Mouse (Mus musculus) neural tube, embryonic 11.5 days (tissue): Measurements from ENCODE around the gene Cc2d2a. TPM values are rescaled to one million over a fixed set of nuclear protein-coding genes. Genes with fewer than 3 reads are reported as not detected.

Experiments
- ATAC-seq: fragments of 200-750 bp; cut with Nextera tagmentation; 2 replicates; pipeline ENCODE4 v1.8.0; 2017; ENCODE audit warnings: moderate number of reproducible peaks, mild to moderate bottlenecking, moderate TSS enrichment, moderate library complexity; ENCODE audit not compliant: insufficient read depth, low FRiP score, low TSS enrichment
- DNase-seq: peaks from one replicate; pipeline ENCODE4 v3.0.0-alpha.2; 2015; ENCODE audit warnings: low spot score
- H3K27ac ChIP-seq: fragments of 300-500 bp; sonication (generic); 2 replicates; pipeline ENCODE4 v1.5.1; 2014; ENCODE audit warnings: low read depth, mild to moderate bottlenecking, low read length
- H3K27me3 ChIP-seq: fragments of 300-500 bp; sonication (generic); 2 replicates; pipeline ENCODE4 v1.6.1; 2014; ENCODE audit warnings: mild to moderate bottlenecking, low read length, mixed read lengths; ENCODE audit not compliant: control insufficient read depth, insufficient read depth
- H3K36me3 ChIP-seq: fragments of 300-500 bp; sonication (generic); 2 replicates; pipeline ENCODE4 v1.6.1; 2014; ENCODE audit warnings: mild to moderate bottlenecking, low read length, moderate library complexity, mixed read lengths; ENCODE audit not compliant: control insufficient read depth, insufficient read depth
- H3K4me1 ChIP-seq: fragments of 300-500 bp; sonication (generic); 2 replicates; pipeline ENCODE4 v1.6.1; 2014; ENCODE audit warnings: low read length, mixed read lengths; ENCODE audit not compliant: control insufficient read depth, insufficient read depth
- H3K4me2 ChIP-seq: fragments of 300-500 bp; sonication (generic); 2 replicates; pipeline ENCODE4 v1.6.1; 2014; ENCODE audit warnings: low read depth, mild to moderate bottlenecking, moderate library complexity
- H3K4me3 ChIP-seq: fragments of 300-500 bp; sonication (generic); 2 replicates; pipeline ENCODE4 v1.5.1; 2014; ENCODE audit warnings: low read depth, low read length
- H3K9ac ChIP-seq: fragments of 300-500 bp; sonication (generic); 2 replicates; pipeline ENCODE4 v1.6.1; 2014; ENCODE audit warnings: mild to moderate bottlenecking, low read length
- H3K9me3 ChIP-seq: fragments of 300-500 bp; sonication (generic); 2 replicates; pipeline ENCODE4 v1.6.1; 2016; ENCODE audit warnings: low read length; ENCODE audit not compliant: control insufficient read depth
- WGBS: fragments of 180-500 bp; shearing (Covaris S2); extraction: QIAGEN DNeasy Blood & Tissue Kit; methylation state at CpG from one replicate; pipeline ENCODE4 v1.1.7; 2014; 5-methylcytosine and 5-hydroxymethylcytosine counted together
- polyA plus RNA-seq: library from polyadenylated mRNA; unstranded; fragments of >200 nt; fragmentation: Nextera tagmentation; extraction: Ambion mirVana; gene quantifications from 2 replicates; pipeline ENCODE4 v1.2.1, GENCODE M21; 2014

Gene Cc2d2a
- polyA plus RNA-seq, 1 experiment from 2014 or later = 7.3 TPM

DNA sequence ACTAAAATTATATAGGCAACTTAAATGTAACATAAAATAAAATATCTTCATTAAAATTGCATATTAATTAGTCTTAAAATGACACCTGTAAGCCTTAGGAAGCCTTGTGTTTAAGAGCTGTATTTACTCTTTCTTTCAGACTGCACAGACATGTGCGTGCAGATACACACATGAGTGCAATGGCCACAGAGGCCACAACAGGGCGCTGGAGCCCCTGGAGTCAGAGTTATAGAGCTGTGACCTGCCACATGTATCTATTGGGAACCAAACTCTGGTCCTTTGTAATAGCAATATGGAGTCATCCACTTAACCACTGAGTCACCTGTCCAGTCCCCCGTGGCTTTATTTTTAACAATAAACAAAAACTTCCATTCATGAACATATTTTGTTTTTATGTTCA is 86.9 kb downstream of the Cc2d2a start:
- no peak overlapping the region for H3K9ac ChIP-seq
- DNase-seq (no peak), ATAC-seq (no peak)
- H3K27me3 ChIP-seq = no peaks in the 10 kb centered on the region
- no peak overlapping the region for H3K4me2 ChIP-seq
- no peak overlapping the region for H3K4me3 ChIP-seq
- no peaks in the 10 kb centered on the region; the same call in 1 of the 2 replicates for H3K36me3 ChIP-seq
- no peaks in the 10 kb centered on the region for H3K4me1 ChIP-seq
- no peak overlapping the region for H3K27ac ChIP-seq
- 85% methylated on average over 3 of the region's 3 CpGs for WGBS
- H3K9me3 ChIP-seq = no peaks in the 10 kb centered on the region

DNA sequence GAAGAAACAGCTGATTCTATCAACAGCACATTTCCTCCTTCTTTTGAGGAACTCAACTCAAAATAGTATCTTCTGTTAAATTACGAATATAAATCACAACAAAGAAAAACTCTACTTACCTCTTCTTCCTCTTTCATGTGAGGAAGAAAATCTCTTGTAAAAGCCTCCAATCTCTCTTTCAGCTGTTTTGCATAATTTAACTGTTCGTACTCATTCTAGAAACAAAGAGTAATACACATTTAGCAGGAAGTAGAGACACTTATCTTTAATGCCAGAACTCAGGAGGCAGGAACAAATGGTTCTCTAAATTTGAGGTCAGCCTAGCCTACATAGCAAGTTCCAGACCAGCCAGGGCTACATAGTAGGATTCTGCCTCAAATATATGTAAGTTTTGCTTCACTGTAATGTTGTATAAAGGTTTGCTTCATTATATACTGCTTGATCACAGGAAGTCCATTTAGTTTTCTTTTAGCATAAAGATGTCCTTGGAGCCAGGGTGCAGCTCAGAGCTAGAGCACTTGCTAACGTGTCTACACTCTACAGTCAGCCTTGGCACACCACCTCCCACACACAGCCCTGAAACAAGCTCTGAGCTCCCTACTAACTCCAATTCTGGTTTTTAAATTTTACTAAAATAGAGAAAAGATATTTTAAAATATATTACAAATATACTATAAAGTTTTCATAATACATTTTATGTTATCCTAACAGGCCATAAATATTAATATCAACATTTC is 108.6 kb downstream of the Cc2d2a start:
- Histone ChIP-seq H3K27me3 (no peaks in the 10 kb centered on the region), H3K36me3 (no peaks in the 10 kb centered on the region), H3K9ac (no peak overlapping the region), H3K4me3 (no peak overlapping the region), H3K27ac (no peak overlapping the region), H3K9me3 (no peaks in the 10 kb centered on the region), H3K4me1 (no peaks in the 10 kb centered on the region), H3K4me2 (no peak overlapping the region)
- 95% methylated on average over 3 of the region's 3 CpGs for whole genome bisulfite sequencing
- no peak for ATAC-seq
- DNase-seq = no peak

- Histone ChIP-seq H3K4me2 (no peak overlapping the region), H3K9ac (no peak overlapping the region), H3K4me3 (no peak overlapping the region), H3K27ac (no peak overlapping the region), H3K9me3 (no peaks in the 10 kb centered on the region), H3K4me1 (no peaks in the 10 kb centered on the region), H3K27me3 (no peaks in the 10 kb centered on the region), H3K36me3 (no peaks in the 10 kb centered on the region)
- DNase-seq (no peak), ATAC-seq (no peak)
- WGBS = 88% methylated on average over 3 of the region's 3 CpGs
These were observed 109.4 kb downstream of the Cc2d2a start for GRCm38 (mm10) chr5:43771555-43771954.

- H3K4me1 ChIP-seq = peaks cover 5% of the 10 kb centered on the region; the same call in 1 of the 2 replicates
- H3K9me3 ChIP-seq = no peaks in the 10 kb centered on the region
- H3K4me2 ChIP-seq = no peak overlapping the region
- H3K36me3 ChIP-seq = no peaks in the 10 kb centered on the region
- no peak overlapping the region for H3K9ac ChIP-seq
- no peak for ATAC-seq
- H3K4me3 ChIP-seq = no peak overlapping the region
- H3K27ac ChIP-seq = no peak overlapping the region
- DNase-seq = no peak
- H3K27me3 ChIP-seq = no peaks in the 10 kb centered on the region
These were observed 114.3 kb downstream of the Cc2d2a start for GRCm38 (mm10) chr5:43776407-43776806.

- Histone ChIP-seq H3K9me3 (no peaks in the 10 kb centered on the region), H3K4me3 (no peak overlapping the region), H3K4me1 (peaks cover 5% of the 10 kb centered on the region; the same call in 1 of the 2 replicates), H3K4me2 (no peak overlapping the region), H3K27me3 (no peaks in the 10 kb centered on the region), H3K36me3 (no peaks in the 10 kb centered on the region), H3K27ac (no peak overlapping the region), H3K9ac (no peak overlapping the region)
- DNase-seq (no peak), ATAC-seq (no peak)
- 54% methylated on average over 1 of the region's 1 CpGs for WGBS
These were observed 114.8 kb downstream of the Cc2d2a start for GRCm38 (mm10) chr5:43776993-43777392.

GRCm38 (mm10) chr5:43778583-43778982 is 116.4 kb downstream of the Cc2d2a start:
- DNase-seq (no peak), ATAC-seq (no peak)
- no peaks in the 10 kb centered on the region for H3K9me3 ChIP-seq
- H3K9ac ChIP-seq = no peak overlapping the region
- WGBS = 97% methylated on average over 3 of the region's 3 CpGs
- H3K4me1 ChIP-seq = peaks cover 5% of the 10 kb centered on the region; the same call in 1 of the 2 replicates
- H3K4me2 ChIP-seq = no peak overlapping the region
- H3K27me3 ChIP-seq = no peaks in the 10 kb centered on the region
- H3K36me3 ChIP-seq = no peaks in the 10 kb centered on the region
- no peak overlapping the region for H3K27ac ChIP-seq
- H3K4me3 ChIP-seq = no peak overlapping the region

GRCm38 (mm10) chr5:43781423-43781976 is 119.4 kb downstream of the Cc2d2a start:
- H3K9me3 ChIP-seq = no peaks in the 10 kb centered on the region
- no peaks in the 10 kb centered on the region for H3K36me3 ChIP-seq
- H3K27ac ChIP-seq = peak overlapping the region; percentile 92
- peak overlapping the region; percentile 83 for H3K4me2 ChIP-seq
- peak overlapping the region; percentile 93 for H3K4me3 ChIP-seq
- WGBS = 0% methylated on average over 27 of the region's 61 CpGs
- H3K27me3 ChIP-seq = no peaks in the 10 kb centered on the region
- ATAC-seq (no peak; the same call in none of the 2 replicates), DNase-seq (no peak)
- peaks cover 5% of the 10 kb centered on the region; the same call in 1 of the 2 replicates for H3K4me1 ChIP-seq
- peak overlapping the region; percentile 97 for H3K9ac ChIP-seq

- Histone ChIP-seq H3K4me2 (peak overlapping the region; percentile 83), H3K9ac (peak overlapping the region; percentile 97), H3K4me3 (peak overlapping the region; percentile 93), H3K27me3 (no peaks in the 10 kb centered on the region), H3K9me3 (no peaks in the 10 kb centered on the region), H3K27ac (peak overlapping the region; percentile 92), H3K4me1 (peaks cover 5% of the 10 kb centered on the region; the same call in 1 of the 2 replicates), H3K36me3 (no peaks in the 10 kb centered on the region)
- WGBS = 3% methylated on average over 77 of the region's 82 CpGs
- ATAC-seq = peak; percentile 94
- DNase-seq = peak; percentile 89
These were observed 120.1 kb downstream of the Cc2d2a start for GRCm38 (mm10) chr5:43781977-43782930.
